Mouse (Mus musculus) midbrain, postnatal 0 days (tissue): ENCODE measurements at regions not wholly inside any gene's neighbourhood (a gene's known extent, or its start where the extent isn't known, plus 50 kb on each side); places are given as distances from the start of the nearest gene placed in this dataset.

Experiments
- ATAC-seq: fragments of 200-750 bp; cut with Nextera tagmentation; 2 replicates; pipeline ENCODE4 v1.8.0; 2017; ENCODE audit warnings: moderate number of reproducible peaks, mild to moderate bottlenecking, moderate TSS enrichment, moderate library complexity; ENCODE audit not compliant: low FRiP score
- DNase-seq: peaks from one replicate; pipeline ENCODE4 v3.0.0-alpha.2; 2015; ENCODE audit warnings: low spot score
- H3K27ac ChIP-seq: fragments of 300-500 bp; sonication (generic); 2 replicates; pipeline ENCODE4 v1.5.1; 2014; ENCODE audit warnings: low read depth, mild to moderate bottlenecking, low read length, mixed read lengths
- H3K27me3 ChIP-seq: fragments of 300-500 bp; sonication (generic); 2 replicates; pipeline ENCODE4 v1.6.1; 2014; ENCODE audit warnings: low read length, control low read depth, mixed read lengths; ENCODE audit not compliant: insufficient read depth
- H3K36me3 ChIP-seq: fragments of 300-500 bp; sonication (generic); 2 replicates; pipeline ENCODE4 v1.6.1; 2014; ENCODE audit warnings: low read length, control low read depth, mixed read lengths; ENCODE audit not compliant: insufficient read depth
- H3K4me1 ChIP-seq: fragments of 300-500 bp; sonication (generic); 2 replicates; pipeline ENCODE4 v1.6.1; 2014; ENCODE audit warnings: mild to moderate bottlenecking, control low read depth, antibody characterized with exemption, low read length, mixed read lengths; ENCODE audit not compliant: insufficient read depth
- H3K4me2 ChIP-seq: fragments of 300-500 bp; sonication (generic); 2 replicates; pipeline ENCODE4 v1.6.1; 2014; ENCODE audit warnings: low read depth, mild to moderate bottlenecking, low read length, mixed read lengths; ENCODE audit not compliant: poor library complexity, severe bottlenecking
- H3K4me3 ChIP-seq: fragments of 300-500 bp; sonication (generic); 2 replicates; pipeline ENCODE4 v1.5.1; 2014; ENCODE audit warnings: low read depth, mild to moderate bottlenecking, low read length, moderate library complexity
- H3K9ac ChIP-seq: fragments of 300-500 bp; sonication (generic); replicated peaks from 2 replicates; pipeline ENCODE4 v1.6.1; 2014; ENCODE audit warnings: mild to moderate bottlenecking, low read length, moderate library complexity, mixed read lengths; ENCODE audit not compliant: poor library complexity, severe bottlenecking
- H3K9me3 ChIP-seq: fragments of 300-500 bp; sonication (generic); 2 replicates; pipeline ENCODE4 v1.6.1; 2016; ENCODE audit warnings: low read length, control low read depth
- CTCF ChIP-seq: IDR thresholded peaks from 2 replicates; pipeline ENCODE4 v1.5.1; 2016; ENCODE audit warnings: antibody characterized with exemption, mild to moderate bottlenecking
- WGBS: fragments of 180-500 bp; shearing (Covaris S2); extraction: QIAGEN DNeasy Blood & Tissue Kit; methylation state at CpG from one replicate; pipeline ENCODE4 v1.1.7; 2014; 5-methylcytosine and 5-hydroxymethylcytosine counted together

GRCm38 (mm10) chr15:62282116-62282515 is 1359.3 kb upstream of the A1bg start:
- no peaks in the 10 kb centered on the region for H3K4me1 ChIP-seq
- no peaks in the 10 kb centered on the region for H3K9me3 ChIP-seq
- 93% methylated on average over 1 of the region's 1 CpGs for WGBS
- ATAC-seq = no peak
- no peak overlapping the region for H3K9ac ChIP-seq
- no peak for TF ChIP-seq CTCF
- H3K27ac ChIP-seq = no peak overlapping the region
- no peak for DNase-seq
- H3K4me2 ChIP-seq = no peak overlapping the region
- no peaks in the 10 kb centered on the region for H3K36me3 ChIP-seq
- H3K27me3 ChIP-seq = no peaks in the 10 kb centered on the region
- H3K4me3 ChIP-seq = no peak overlapping the region

- no peaks in the 10 kb centered on the region for H3K27me3 ChIP-seq
- H3K4me2 ChIP-seq = no peak overlapping the region
- H3K9me3 ChIP-seq = no peaks in the 10 kb centered on the region
- no peaks in the 10 kb centered on the region for H3K4me1 ChIP-seq
- H3K4me3 ChIP-seq = no peak overlapping the region
- ATAC-seq (no peak), DNase-seq (no peak)
- H3K27ac ChIP-seq = no peak overlapping the region
- WGBS = 90% methylated on average over 2 of the region's 2 CpGs
- no peak for TF ChIP-seq CTCF
- no peak overlapping the region for H3K9ac ChIP-seq
- H3K36me3 ChIP-seq = no peaks in the 10 kb centered on the region
Observed at GRCm38 (mm10) chr15:62279526-62279925, 1356.7 kb upstream of the A1bg start.

- no peak for ATAC-seq
- 96% methylated on average over 1 of the region's 1 CpGs for WGBS
- no peak for TF ChIP-seq CTCF
- H3K4me1 ChIP-seq = no peaks in the 10 kb centered on the region
- no peak overlapping the region for H3K9ac ChIP-seq
- H3K27ac ChIP-seq = no peak overlapping the region
- no peak for DNase-seq
- no peaks in the 10 kb centered on the region for H3K9me3 ChIP-seq
- H3K4me3 ChIP-seq = no peak overlapping the region
- no peaks in the 10 kb centered on the region for H3K27me3 ChIP-seq
- no peaks in the 10 kb centered on the region for H3K36me3 ChIP-seq
- H3K4me2 ChIP-seq = no peak overlapping the region
Observed at GRCm38 (mm10) chr15:62274818-62275217, 1352.0 kb upstream of the A1bg start.

- no peak for DNase-seq
- Histone ChIP-seq H3K27ac (no peak overlapping the region), H3K4me1 (no peaks in the 10 kb centered on the region), H3K4me2 (no peak overlapping the region), H3K9ac (no peak overlapping the region), H3K36me3 (no peaks in the 10 kb centered on the region), H3K27me3 (no peaks in the 10 kb centered on the region), H3K9me3 (no peaks in the 10 kb centered on the region), H3K4me3 (no peak overlapping the region)
- ATAC-seq = no peak
- 90% methylated on average over 1 of the region's 1 CpGs for WGBS
- TF ChIP-seq CTCF = no peak
Observed at GRCm38 (mm10) chr15:62273855-62274488, 1351.2 kb upstream of the A1bg start.

- H3K4me2 ChIP-seq = no peak overlapping the region
- no peak overlapping the region for H3K9ac ChIP-seq
- DNase-seq = no peak
- no peak overlapping the region for H3K4me3 ChIP-seq
- no peak for ATAC-seq
- no peaks in the 10 kb centered on the region for H3K4me1 ChIP-seq
- no peaks in the 10 kb centered on the region for H3K9me3 ChIP-seq
- no peaks in the 10 kb centered on the region for H3K36me3 ChIP-seq
- H3K27ac ChIP-seq = no peak overlapping the region
- TF ChIP-seq CTCF = no peak
- no peaks in the 10 kb centered on the region for H3K27me3 ChIP-seq
- WGBS = 93% methylated on average over 2 of the region's 2 CpGs
Observed at GRCm38 (mm10) chr15:62272755-62273154, 1349.9 kb upstream of the A1bg start.

- no peak overlapping the region for H3K4me3 ChIP-seq
- H3K27ac ChIP-seq = no peak overlapping the region
- H3K36me3 ChIP-seq = no peaks in the 10 kb centered on the region
- DNase-seq = no peak
- no peak for ATAC-seq
- WGBS = 96% methylated on average over 2 of the region's 2 CpGs
- H3K9ac ChIP-seq = no peak overlapping the region
- H3K4me1 ChIP-seq = no peaks in the 10 kb centered on the region
- no peak for TF ChIP-seq CTCF
- H3K27me3 ChIP-seq = no peaks in the 10 kb centered on the region
- no peak overlapping the region for H3K4me2 ChIP-seq
- no peaks in the 10 kb centered on the region for H3K9me3 ChIP-seq
Observed at GRCm38 (mm10) chr15:62271428-62271827, 1348.6 kb upstream of the A1bg start.
